Mouse (Mus musculus) liver, embryonic 14.5 days (tissue): ENCODE measurements at regions not wholly inside any gene's neighbourhood (a gene's known extent, or its start where the extent isn't known, plus 50 kb on each side); places are given as distances from the start of the nearest gene placed in this dataset.

Experiments used
- ATAC-seq: fragments of 200-750 bp; cut with Nextera tagmentation; 2 replicates; pipeline ENCODE4 v1.8.0; 2017; ENCODE audit warnings: moderate number of reproducible peaks, mild to moderate bottlenecking, moderate library complexity; ENCODE audit not compliant: insufficient read depth
- DNase-seq, 3 experiments: peaks; one replicate each; pipeline ENCODE4 v3.0.0-alpha.2; 2012 to 2013; ENCODE audit warnings: low read depth in 3 of 3, low spot score in 3 of 3
- H3K27ac ChIP-seq: fragments of 300-500 bp; sonication (generic); 2 replicates; pipeline ENCODE4 v1.5.1; 2014; ENCODE audit warnings: moderate library complexity, mild to moderate bottlenecking, control low read depth, inconsistent platforms
- H3K27me3 ChIP-seq: fragments of 300-500 bp; sonication (generic); 2 replicates; pipeline ENCODE4 v1.6.1; 2014; ENCODE audit warnings: mild to moderate bottlenecking, low read length, moderate library complexity; ENCODE audit not compliant: control insufficient read depth, insufficient read depth
- H3K36me3 ChIP-seq: fragments of 300-500 bp; sonication (generic); replicated peaks from 2 replicates; pipeline ENCODE4 v1.6.1; 2014; ENCODE audit warnings: low read depth; ENCODE audit not compliant: control insufficient read depth, insufficient read depth
- H3K4me1 ChIP-seq, 2 experiments: fragments of 200-500 bp in 1 of 2; fragments of 300-500 bp in 1 of 2; sonication (generic) in 1 of 2; replicated peaks; 2 replicates each; pipeline ENCODE4 v1.6.1; 2012 to 2014; ENCODE audit warnings: antibody characterized with exemption in 1 of 2, inconsistent platforms in 1 of 2, low read length in 1 of 2; ENCODE audit not compliant: control insufficient read depth in 2 of 2, insufficient read depth in 2 of 2
- H3K4me2 ChIP-seq: fragments of 300-500 bp; sonication (generic); 2 replicates; pipeline ENCODE4 v1.6.1; 2014; ENCODE audit warnings: low read depth, mild to moderate bottlenecking, control low read depth, moderate library complexity
- H3K4me3 ChIP-seq, 2 experiments: fragments of 200-500 bp in 1 of 2; fragments of 300-500 bp in 1 of 2; sonication (generic) in 1 of 2; 2 replicates each; pipeline ENCODE4 v1.5.1; 2012 to 2014; ENCODE audit warnings: low read depth in 2 of 2, low read length in 2 of 2, mild to moderate bottlenecking in 2 of 2, control low read depth in 1 of 2, inconsistent platforms in 1 of 2, moderate library complexity in 1 of 2; ENCODE audit not compliant: insufficient read depth in 1 of 2
- H3K9ac ChIP-seq: fragments of 300-500 bp; sonication (generic); replicated peaks from 2 replicates; pipeline ENCODE4 v1.6.1; 2014; ENCODE audit warnings: mild to moderate bottlenecking, control low read depth, moderate library complexity
- H3K9me3 ChIP-seq: fragments of 300-500 bp; sonication (generic); 2 replicates; pipeline ENCODE4 v1.6.1; 2016; ENCODE audit warnings: low read length, mixed read lengths; ENCODE audit not compliant: control insufficient read depth
- CTCF ChIP-seq: IDR thresholded peaks from 2 replicates; pipeline ENCODE4 v1.5.1; 2016; ENCODE audit warnings: antibody characterized with exemption, low read depth, control low read depth
- EP300 ChIP-seq: IDR thresholded peaks from 2 replicates; pipeline ENCODE4 v1.6.1; 2016; ENCODE audit warnings: antibody characterized with exemption, low read depth
- WGBS: fragments of 180-500 bp; shearing (Covaris S2); extraction: QIAGEN DNeasy Blood & Tissue Kit; methylation state at CpG from one replicate; pipeline ENCODE4 v1.1.7; 2014; ENCODE audit not compliant: insufficient replicate concordance; 5-methylcytosine and 5-hydroxymethylcytosine counted together

DNA sequence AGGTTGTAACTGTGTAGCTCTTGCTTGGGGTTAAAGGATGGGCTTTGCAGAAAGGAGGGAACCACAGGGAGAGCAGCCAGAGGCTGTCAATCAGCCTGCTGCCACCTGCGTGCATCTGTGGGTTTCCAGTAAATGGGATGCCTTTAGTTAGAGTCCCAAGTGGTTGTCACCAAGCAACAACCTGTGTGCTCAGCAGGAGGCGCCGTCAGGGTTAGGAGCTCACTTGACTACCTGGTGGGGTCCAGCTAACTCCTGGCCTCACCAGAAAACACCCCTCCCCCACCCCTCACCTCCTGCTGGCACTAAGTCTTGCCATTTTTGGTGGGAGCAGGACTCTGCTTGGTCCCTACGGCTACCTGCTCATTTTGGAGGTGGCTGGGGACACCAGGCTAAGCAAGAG, 135.0 kb upstream of the Spin1 start:
- Histone ChIP-seq H3K27me3 (no peaks in the 10 kb centered on the region), H3K9ac (no peak overlapping the region), H3K36me3 (no peaks in the 10 kb centered on the region), H3K4me1 (no peaks in the 10 kb centered on the region), H3K9me3 (no peaks in the 10 kb centered on the region), H3K4me3 (no peak overlapping the region), H3K27ac (no peak overlapping the region), H3K4me2 (no peak overlapping the region)
- DNase-seq = no peak
- TF ChIP-seq EP300 (no peak), CTCF (no peak)
- ATAC-seq = no peak
- WGBS = 65% methylated on average over 4 of the region's 4 CpGs

DNA sequence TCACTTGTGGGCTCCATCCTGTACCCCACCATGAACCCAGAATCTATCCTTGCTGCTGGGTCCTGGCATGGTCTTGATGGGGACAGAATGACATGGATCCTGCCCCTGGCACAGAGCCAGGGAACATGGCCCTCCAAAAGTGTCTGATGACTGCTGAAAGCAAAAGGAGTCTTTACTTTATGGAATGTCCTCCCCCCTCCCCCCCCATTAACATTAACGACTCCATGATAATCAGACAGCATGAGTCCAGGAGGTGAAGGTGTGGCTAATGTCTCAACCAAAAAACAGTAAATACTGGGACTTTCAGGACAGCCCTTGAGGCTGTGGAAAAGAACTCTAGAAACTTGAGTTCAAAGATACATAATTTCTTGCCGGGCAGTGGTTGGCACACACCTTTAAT, 133.9 kb upstream of the Spin1 start:
- Histone ChIP-seq H3K4me1 (no peaks in the 10 kb centered on the region), H3K27me3 (no peaks in the 10 kb centered on the region), H3K27ac (no peak overlapping the region), H3K9me3 (no peaks in the 10 kb centered on the region), H3K4me2 (no peak overlapping the region), H3K36me3 (no peaks in the 10 kb centered on the region), H3K4me3 (no peak overlapping the region), H3K9ac (no peak overlapping the region)
- DNase-seq = no peak
- no peak for ATAC-seq
- no peak for TF ChIP-seq EP300
- no peak for TF ChIP-seq CTCF
- WGBS = 66% methylated on average over 2 of the region's 2 CpGs

DNA sequence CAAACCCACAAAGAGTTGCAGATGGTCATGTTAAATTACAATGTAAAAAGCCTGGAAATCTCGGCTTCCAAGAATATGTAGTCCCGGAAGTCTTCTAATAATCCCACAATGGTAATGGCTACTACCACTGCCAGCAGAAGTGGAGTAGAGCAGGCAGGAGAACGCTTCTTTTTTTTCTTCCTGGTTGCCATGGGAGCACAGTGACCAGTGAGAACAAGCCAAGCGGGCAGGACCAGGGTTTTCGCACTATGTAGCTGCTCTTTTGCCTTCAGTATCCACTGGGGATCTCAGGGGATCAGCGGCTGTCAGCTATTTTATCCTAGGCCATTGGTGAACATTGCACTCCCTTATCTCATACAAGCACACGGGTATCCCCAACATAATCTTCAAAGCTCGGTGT, 127.3 kb upstream of the Spin1 start:
- ATAC-seq = no peak
- Histone ChIP-seq H3K4me3 (no peak overlapping the region), H3K36me3 (no peaks in the 10 kb centered on the region), H3K27me3 (no peaks in the 10 kb centered on the region), H3K4me1 (no peaks in the 10 kb centered on the region), H3K9me3 (no peaks in the 10 kb centered on the region), H3K9ac (no peak overlapping the region), H3K4me2 (no peak overlapping the region), H3K27ac (no peak overlapping the region)
- no peak for DNase-seq
- TF ChIP-seq CTCF = no peak
- no peak for TF ChIP-seq EP300
- WGBS = 42% methylated on average over 8 of the region's 8 CpGs

DNA sequence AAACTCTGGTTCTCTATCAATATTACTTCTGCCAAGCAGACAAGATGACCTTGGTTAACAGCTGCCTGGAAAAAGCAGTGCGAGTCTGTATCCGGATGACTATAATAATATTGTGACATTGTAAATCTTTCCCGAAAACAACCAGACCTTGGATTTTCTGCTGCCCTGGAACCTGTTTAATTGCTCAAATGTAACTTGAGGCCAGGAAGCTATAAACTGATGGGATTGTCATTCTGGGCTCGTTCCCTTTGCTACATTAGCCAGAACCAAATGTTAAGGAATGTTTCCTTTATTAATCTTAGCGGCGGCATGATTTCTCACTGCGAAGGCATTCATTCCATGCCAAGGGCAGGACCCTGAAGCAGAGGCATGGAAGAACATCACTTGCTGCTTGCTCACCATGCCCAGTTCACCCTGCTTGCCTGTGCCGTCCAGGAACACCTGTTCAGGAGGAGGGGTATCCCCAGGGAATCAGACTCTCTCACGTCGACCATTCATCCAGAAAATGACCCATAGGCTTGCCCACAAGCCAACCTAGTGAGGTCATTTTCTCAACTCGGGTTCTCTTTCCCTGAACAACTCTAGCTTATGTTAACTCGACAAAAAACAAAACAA, 125.3 kb upstream of the Spin1 start:
- no peaks in the 10 kb centered on the region for H3K27me3 ChIP-seq
- WGBS = 64% methylated on average over 12 of the region's 12 CpGs
- H3K4me2 ChIP-seq = no peak overlapping the region
- H3K9ac ChIP-seq = no peak overlapping the region
- ATAC-seq = no peak
- DNase-seq = no peak
- no peak overlapping the region for H3K27ac ChIP-seq
- TF ChIP-seq CTCF (no peak), EP300 (no peak)
- no peak overlapping the region for H3K4me3 ChIP-seq
- H3K4me1 ChIP-seq = no peaks in the 10 kb centered on the region
- no peaks in the 10 kb centered on the region for H3K9me3 ChIP-seq
- H3K36me3 ChIP-seq = no peaks in the 10 kb centered on the region

DNA sequence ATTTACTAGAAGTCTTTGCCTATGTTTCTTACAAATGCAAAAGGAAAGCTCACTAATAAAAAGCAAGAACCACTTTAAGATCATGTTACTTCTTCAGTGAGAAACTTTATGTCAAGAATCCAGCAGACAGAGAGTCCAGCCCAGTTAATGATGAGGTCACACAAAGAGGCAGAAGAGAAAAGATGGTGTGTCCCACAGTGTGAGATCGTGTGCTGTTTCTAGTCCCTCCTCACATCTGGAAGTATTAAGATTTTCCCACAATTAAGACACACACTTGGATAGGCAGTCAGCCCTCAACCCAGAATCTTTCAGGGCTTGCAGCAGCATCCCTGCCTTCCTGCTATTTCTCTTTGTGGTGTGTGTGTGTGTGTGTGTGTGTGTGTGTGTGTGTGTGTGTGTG, 118.7 kb upstream of the Spin1 start:
- H3K4me1 ChIP-seq = no peaks in the 10 kb centered on the region
- WGBS = 56% methylated on average over 1 of the region's 1 CpGs
- H3K4me3 ChIP-seq = no peak overlapping the region
- H3K27me3 ChIP-seq = no peaks in the 10 kb centered on the region
- no peak for TF ChIP-seq EP300
- no peak for TF ChIP-seq CTCF
- ATAC-seq = no peak
- H3K36me3 ChIP-seq = no peaks in the 10 kb centered on the region
- no peak overlapping the region for H3K9ac ChIP-seq
- no peak for DNase-seq
- no peak overlapping the region for H3K4me2 ChIP-seq
- H3K27ac ChIP-seq = no peak overlapping the region
- H3K9me3 ChIP-seq = no peaks in the 10 kb centered on the region

DNA sequence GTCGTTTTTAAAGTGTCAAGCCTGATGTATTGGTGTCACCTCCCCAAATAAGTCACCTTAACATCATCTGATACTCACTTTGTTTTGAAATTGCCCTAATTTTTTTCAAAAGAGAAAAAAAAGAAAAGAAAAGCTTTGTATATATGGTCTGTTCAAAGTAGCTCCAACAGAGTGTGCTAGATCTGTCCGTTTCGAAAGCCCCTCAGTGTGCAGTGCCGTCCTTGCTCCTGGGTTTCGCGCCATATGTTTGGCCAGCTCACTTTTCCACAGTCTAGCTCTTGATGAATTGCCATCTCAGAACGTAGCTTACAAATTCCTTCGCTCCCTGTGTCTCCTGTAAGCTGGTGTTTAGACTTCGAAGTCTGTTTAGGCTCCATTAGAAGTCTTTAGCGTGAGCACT, 117.7 kb upstream of the Spin1 start:
- Histone ChIP-seq H3K4me2 (no peak overlapping the region), H3K27ac (no peak overlapping the region), H3K36me3 (no peaks in the 10 kb centered on the region), H3K4me1 (no peaks in the 10 kb centered on the region), H3K9me3 (no peaks in the 10 kb centered on the region), H3K4me3 (no peak overlapping the region), H3K9ac (no peak overlapping the region), H3K27me3 (no peaks in the 10 kb centered on the region)
- TF ChIP-seq CTCF (no peak), EP300 (no peak)
- DNase-seq = no peak
- WGBS = 67% methylated on average over 10 of the region's 10 CpGs
- ATAC-seq = no peak
